Mouse (Mus musculus) kidney, adult 2 months (tissue): ENCODE measurements around the gene Mmp25. TPM values are rescaled to one million over a fixed set of nuclear protein-coding genes. Genes with fewer than 3 reads are reported as not detected.

Experiments used
- DNase-seq: peaks from one replicate; pipeline ENCODE4 v3.0.0; 2021
- H3K27ac ChIP-seq: fragments of 200-500 bp; 2 replicates; pipeline ENCODE4 v1.5.1; 2012; ENCODE audit warnings: low read depth, low read length, control low read depth, inconsistent platforms; ENCODE audit not compliant: insufficient read depth
- H3K27me3 ChIP-seq: fragments of 200-500 bp; replicated peaks from 2 replicates; pipeline ENCODE4 v1.6.1; 2012; ENCODE audit warnings: mild to moderate bottlenecking, moderate library complexity, low read length, inconsistent platforms; ENCODE audit not compliant: control insufficient read depth, insufficient read depth
- H3K36me3 ChIP-seq: fragments of 200-500 bp; 2 replicates; pipeline ENCODE4 v1.6.1; 2012; ENCODE audit warnings: mild to moderate bottlenecking, moderate library complexity, low read length, inconsistent platforms; ENCODE audit not compliant: control insufficient read depth, insufficient read depth
- H3K4me1 ChIP-seq: fragments of 200-500 bp; 2 replicates; pipeline ENCODE4 v1.6.1; 2011; ENCODE audit warnings: low read length; ENCODE audit not compliant: control insufficient read depth, insufficient read depth
- H3K4me3 ChIP-seq: fragments of 200-500 bp; 2 replicates; pipeline ENCODE4 v1.5.1; 2011; ENCODE audit warnings: mild to moderate bottlenecking, low read depth, low read length, control low read depth; ENCODE audit not compliant: insufficient read depth
- CTCF ChIP-seq: fragments of 200-500 bp; conservative IDR thresholded peaks from 2 replicates; pipeline ENCODE4 v1.5.1; 2011; ENCODE audit warnings: low read depth, mild to moderate bottlenecking, control low read depth, low read length, moderate library complexity, mixed read lengths; ENCODE audit not compliant: insufficient read depth, insufficient read length
- POLR2A ChIP-seq: fragments of 200-500 bp; IDR thresholded peaks from one replicate; pipeline ENCODE4 v1.6.1; 2011; ENCODE audit warnings: low read depth, low read length, control low read depth
- WGBS: fragments of 180-500 bp; shearing (Covaris S2); methylation state at CpG from one replicate; pipeline ENCODE4 v1.1.7; 2018; 5-methylcytosine and 5-hydroxymethylcytosine counted together
- polyA plus RNA-seq: library from polyadenylated mRNA; depleted of rRNA; stranded (reverse); fragments of >200 nt; gene quantifications from 2 replicates; pipeline ENCODE4 v1.2.3, GENCODE M21; 2012

Gene Mmp25
- polyA plus RNA-seq, 1 experiment, result 0.38 TPM

DNA sequence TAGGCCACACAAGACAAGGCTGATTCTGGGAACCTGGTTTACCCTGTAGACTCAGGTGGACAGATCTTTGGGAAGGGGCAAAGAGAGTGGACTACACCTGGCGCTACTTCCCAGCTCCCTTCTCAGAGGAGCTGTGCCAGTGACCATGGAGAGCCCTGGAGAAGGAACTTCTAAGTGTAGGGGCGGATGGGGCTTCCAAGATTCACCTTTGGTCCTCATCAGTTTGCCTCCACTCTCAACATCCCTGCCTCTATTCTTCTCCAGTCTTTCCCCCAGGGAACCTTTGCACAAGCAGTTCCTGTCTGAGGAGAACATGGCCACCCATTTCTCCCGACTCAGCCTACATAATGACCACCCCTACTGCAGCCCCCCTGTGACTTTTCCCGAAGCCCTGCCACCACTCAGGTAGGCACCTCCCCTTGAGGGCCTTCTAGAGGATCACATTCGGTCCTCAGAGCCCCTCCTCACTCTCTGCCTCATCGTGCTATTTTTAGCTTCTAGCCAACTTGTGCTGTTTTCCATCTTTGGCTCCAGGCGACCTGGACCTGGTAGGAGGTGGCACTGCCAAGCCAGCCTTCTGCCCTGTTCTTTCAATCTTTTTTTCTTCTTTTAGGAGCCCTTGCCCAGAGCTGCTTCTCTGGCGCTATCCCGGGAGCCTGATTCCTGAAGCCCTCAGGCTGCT is 29.3 kb upstream of the Mmp25 start:
- Histone ChIP-seq H3K4me1 (peaks cover 7% of the 10 kb centered on the region; the same call in 1 of the 2 replicates), H3K36me3 (no peaks in the 10 kb centered on the region), H3K27ac (peak overlapping the region; percentile 65), H3K4me3 (peak overlapping the region; percentile 70), H3K27me3 (no peaks in the 10 kb centered on the region)
- WGBS, result 27% methylated on average over 9 of the region's 9 CpGs
- peak; percentile 43 for DNase-seq
- TF ChIP-seq CTCF (no peak), POLR2A (no peak)

- Histone ChIP-seq H3K27ac (peak within 1 kb of the TSS; percentile 94), H3K4me1 (peaks cover 7% of the 10 kb centered on the region; the same call in 1 of the 2 replicates), H3K4me3 (peak within 1 kb of the TSS; percentile 70), H3K27me3 (no peaks in the 10 kb centered on the region), H3K36me3 (no peaks in the 10 kb centered on the region)
- peak; percentile 98 for DNase-seq
- WGBS, result under 1% methylated on average over 45 of the region's 45 CpGs
- peak; percentile 51 for TF ChIP-seq POLR2A
- TF ChIP-seq CTCF, result no peak
Measured at GRCm38 (mm10) chr17:23673424-23674073, 28.5 kb upstream of the Mmp25 start, which contains the start of the genes Hcfc1r1 and Thoc6. TSS of gene Hcfc1r1 (plus strand) at chr17:23673596. TSS of gene Thoc6 (minus strand) at chr17:23673882.

GRCm38 (mm10) chr17:23672761-23673160 is 27.7 kb upstream of the Mmp25 start:
- WGBS, result 42% methylated on average over 3 of the region's 3 CpGs
- DNase-seq, result no peak
- TF ChIP-seq POLR2A (no peak), CTCF (no peak)
- H3K36me3 ChIP-seq, result no peaks in the 10 kb centered on the region
- H3K4me1 ChIP-seq, result peaks cover 7% of the 10 kb centered on the region; the same call in 1 of the 2 replicates
- H3K4me3 ChIP-seq, result no peak overlapping the region
- H3K27me3 ChIP-seq, result no peaks in the 10 kb centered on the region
- H3K27ac ChIP-seq, result no peak overlapping the region

DNA sequence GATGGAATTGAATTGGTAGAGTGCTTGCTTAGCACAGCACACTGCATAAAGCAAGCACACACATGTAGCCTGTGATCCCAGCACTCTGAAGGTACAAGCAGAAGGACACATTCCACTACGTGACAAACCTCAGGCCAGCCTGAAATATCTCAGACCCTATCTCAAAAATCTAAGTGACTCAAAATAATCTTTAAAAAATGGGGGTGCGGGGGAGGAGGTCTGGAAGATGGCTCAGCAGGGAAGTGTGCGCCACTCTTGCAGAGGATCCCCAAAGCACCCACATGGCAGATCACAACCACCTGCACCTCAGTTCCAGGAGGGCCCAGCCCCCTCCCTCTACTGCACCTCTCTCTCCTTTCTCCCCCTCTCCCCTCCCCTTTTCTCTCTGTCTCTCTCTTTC is 26.4 kb upstream of the Mmp25 start:
- no peaks in the 10 kb centered on the region for H3K27me3 ChIP-seq
- DNase-seq, result no peak
- H3K36me3 ChIP-seq, result no peaks in the 10 kb centered on the region
- peaks cover 7% of the 10 kb centered on the region; the same call in 1 of the 2 replicates for H3K4me1 ChIP-seq
- WGBS, result 94% methylated on average over 3 of the region's 3 CpGs
- H3K4me3 ChIP-seq, result no peak overlapping the region
- no peak for TF ChIP-seq POLR2A
- TF ChIP-seq CTCF, result no peak
- no peak overlapping the region for H3K27ac ChIP-seq

DNA sequence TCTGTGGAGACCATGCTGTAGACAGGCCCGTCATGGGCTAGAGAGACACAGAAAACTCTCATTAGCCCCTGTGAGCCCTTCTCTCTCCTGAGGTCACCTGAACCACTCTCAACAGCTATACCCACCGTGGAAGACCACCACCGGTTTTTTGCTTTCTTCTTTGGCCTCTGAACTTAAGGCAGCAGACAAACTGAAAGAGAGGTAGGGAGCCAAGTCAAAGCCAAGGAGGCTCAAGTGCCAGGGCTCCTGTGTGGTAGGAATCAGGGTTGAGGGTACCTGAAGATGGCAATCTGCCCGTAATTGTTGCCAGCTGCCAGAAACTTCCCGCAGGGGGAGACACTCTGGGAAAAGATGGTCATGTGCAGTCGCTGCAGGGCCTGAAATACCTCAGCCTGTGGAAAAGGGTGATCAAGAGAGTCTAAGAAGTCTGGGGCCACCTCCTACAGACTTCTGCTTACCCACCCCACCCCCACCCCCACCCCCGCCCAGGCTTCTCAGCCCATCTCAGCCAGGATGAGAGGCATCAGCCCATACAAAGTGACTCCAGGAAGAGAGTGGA is 25.5 kb upstream of the Mmp25 start:
- TF ChIP-seq CTCF (no peak), POLR2A (no peak)
- no peaks in the 10 kb centered on the region for H3K27me3 ChIP-seq
- H3K4me3 ChIP-seq, result no peak overlapping the region
- H3K36me3 ChIP-seq, result no peaks in the 10 kb centered on the region
- H3K27ac ChIP-seq, result no peak overlapping the region
- WGBS, result 87% methylated on average over 7 of the region's 7 CpGs
- peaks cover 3% of the 10 kb centered on the region; the same call in 1 of the 2 replicates for H3K4me1 ChIP-seq
- DNase-seq, result no peak

- Histone ChIP-seq H3K4me1 (0 out of 2 replicates have a peak, but pooled peaks cover 3% of the 10 kb centered on the region), H3K27me3 (no peaks in the 10 kb centered on the region), H3K27ac (no peak overlapping the region), H3K36me3 (no peaks in the 10 kb centered on the region), H3K4me3 (no peak overlapping the region)
- TF ChIP-seq POLR2A, result no peak
- no peak for TF ChIP-seq CTCF
- no peak for DNase-seq
- 85% methylated on average over 14 of the region's 14 CpGs for WGBS
Measured at GRCm38 (mm10) chr17:23665511-23665910, 20.4 kb upstream of the Mmp25 start.

- no peaks in the 10 kb centered on the region for H3K27me3 ChIP-seq
- 18% methylated on average over 5 of the region's 5 CpGs for WGBS
- H3K27ac ChIP-seq, result no peak overlapping the region
- TF ChIP-seq CTCF (peak; percentile 64), POLR2A (no peak)
- 0 out of 2 replicates have a peak, but pooled peaks cover 3% of the 10 kb centered on the region for H3K4me1 ChIP-seq
- peak; percentile 44 for DNase-seq
- H3K4me3 ChIP-seq, result no peak overlapping the region
- H3K36me3 ChIP-seq, result no peaks in the 10 kb centered on the region
Measured at GRCm38 (mm10) chr17:23664556-23665021, 19.5 kb upstream of the Mmp25 start.
